Mouse (Mus musculus): Measurements from ENCODE around the gene Tmigd3.

The Tmigd3 gene

GRCm38 (mm10) chr3:105870558-105870957 is at the start of gene Tmigd3, which contains the start of gene Adora3:
TSS of gene Tmigd3 (plus strand) at chr3:105870903.
TSS of gene Adora3 (plus strand) at chr3:105870858.
- in situ Hi-C loops (cut with MboI; ENCODE audit: low pct_unique_long_range_greater_than_20kb in 1 of 2, low sequenced_read_pairs in 2 of 2, unreplicated experiment in 1 of 2): no loop called here

- in situ Hi-C loops (cut with MboI; ENCODE audit: low pct_unique_long_range_greater_than_20kb in 1 of 2, low sequenced_read_pairs in 2 of 2, unreplicated experiment in 1 of 2): no loop called here
These were observed 49.2 kb upstream of the Tmigd3 start for GRCm38 (mm10) chr3:105821504-105821903.

GRCm38 (mm10) chr3:105823609-105824008 is 47.1 kb upstream of the Tmigd3 start:
- in situ Hi-C loops (cut with MboI; ENCODE audit: low pct_unique_long_range_greater_than_20kb in 1 of 2, low sequenced_read_pairs in 2 of 2, unreplicated experiment in 1 of 2): no loop called here

- in situ Hi-C loops (cut with MboI; ENCODE audit: low pct_unique_long_range_greater_than_20kb in 1 of 2, low sequenced_read_pairs in 2 of 2, unreplicated experiment in 1 of 2): no loop called here
These were observed 46.6 kb upstream of the Tmigd3 start for GRCm38 (mm10) chr3:105824103-105824502.

- in situ Hi-C loops (cut with MboI; ENCODE audit: low pct_unique_long_range_greater_than_20kb in 1 of 2, low sequenced_read_pairs in 2 of 2, unreplicated experiment in 1 of 2): no loop called here
These were observed 46.0 kb upstream of the Tmigd3 start for GRCm38 (mm10) chr3:105824704-105825103.

- in situ Hi-C loops (cut with MboI; ENCODE audit: low pct_unique_long_range_greater_than_20kb in 1 of 2, low sequenced_read_pairs in 2 of 2, unreplicated experiment in 1 of 2): no loop called here
These were observed 45.1 kb upstream of the Tmigd3 start for GRCm38 (mm10) chr3:105825501-105826161.

GRCm38 (mm10) chr3:105831584-105831983 is 39.1 kb upstream of the Tmigd3 start:
- in situ Hi-C loops (cut with MboI; ENCODE audit: low pct_unique_long_range_greater_than_20kb in 1 of 2, low sequenced_read_pairs in 2 of 2, unreplicated experiment in 1 of 2): no loop called here

- in situ Hi-C loops (cut with MboI; ENCODE audit: low pct_unique_long_range_greater_than_20kb in 1 of 2, low sequenced_read_pairs in 2 of 2, unreplicated experiment in 1 of 2): no loop called here
These were observed 34.8 kb upstream of the Tmigd3 start for GRCm38 (mm10) chr3:105835875-105836274.

GRCm38 (mm10) chr3:105836883-105837282 is 33.8 kb upstream of the Tmigd3 start:
- in situ Hi-C loops (cut with MboI; ENCODE audit: low pct_unique_long_range_greater_than_20kb in 1 of 2, low sequenced_read_pairs in 2 of 2, unreplicated experiment in 1 of 2): no loop called here

- in situ Hi-C loops (cut with MboI; ENCODE audit: low pct_unique_long_range_greater_than_20kb in 1 of 2, low sequenced_read_pairs in 2 of 2, unreplicated experiment in 1 of 2): no loop called here
These were observed 32.0 kb upstream of the Tmigd3 start for GRCm38 (mm10) chr3:105838655-105839054.

GRCm38 (mm10) chr3:105839836-105840235 is 30.9 kb upstream of the Tmigd3 start:
- in situ Hi-C loops (cut with MboI; ENCODE audit: low pct_unique_long_range_greater_than_20kb in 1 of 2, low sequenced_read_pairs in 2 of 2, unreplicated experiment in 1 of 2): no loop called here

GRCm38 (mm10) chr3:105846294-105847069 is 24.2 kb upstream of the Tmigd3 start:
- in situ Hi-C loops (cut with MboI; ENCODE audit: low pct_unique_long_range_greater_than_20kb in 1 of 2, low sequenced_read_pairs in 2 of 2, unreplicated experiment in 1 of 2): no loop called here

- in situ Hi-C loops (cut with MboI; ENCODE audit: low pct_unique_long_range_greater_than_20kb in 1 of 2, low sequenced_read_pairs in 2 of 2, unreplicated experiment in 1 of 2): no loop called here
These were observed 16.9 kb upstream of the Tmigd3 start for GRCm38 (mm10) chr3:105853781-105854180.

GRCm38 (mm10) chr3:105854786-105855185 is 15.9 kb upstream of the Tmigd3 start:
- in situ Hi-C loops (cut with MboI; ENCODE audit: low pct_unique_long_range_greater_than_20kb in 1 of 2, low sequenced_read_pairs in 2 of 2, unreplicated experiment in 1 of 2): no loop called here

- in situ Hi-C loops (cut with MboI; ENCODE audit: low pct_unique_long_range_greater_than_20kb in 1 of 2, low sequenced_read_pairs in 2 of 2, unreplicated experiment in 1 of 2): no loop called here
These were observed 13.2 kb upstream of the Tmigd3 start for GRCm38 (mm10) chr3:105857513-105857912.

GRCm38 (mm10) chr3:105861747-105862366 is 8.8 kb upstream of the Tmigd3 start:
- in situ Hi-C loops (cut with MboI; ENCODE audit: low pct_unique_long_range_greater_than_20kb in 1 of 2, low sequenced_read_pairs in 2 of 2, unreplicated experiment in 1 of 2): no loop called here

GRCm38 (mm10) chr3:105864123-105864522 is 6.6 kb upstream of the Tmigd3 start:
- in situ Hi-C loops (cut with MboI; ENCODE audit: low pct_unique_long_range_greater_than_20kb in 1 of 2, low sequenced_read_pairs in 2 of 2, unreplicated experiment in 1 of 2): no loop called here

- in situ Hi-C loops (cut with MboI; ENCODE audit: low pct_unique_long_range_greater_than_20kb in 1 of 2, low sequenced_read_pairs in 2 of 2, unreplicated experiment in 1 of 2): no loop called here
These were observed 5.6 kb upstream of the Tmigd3 start for GRCm38 (mm10) chr3:105865122-105865521.

- in situ Hi-C loops (cut with MboI; ENCODE audit: low pct_unique_long_range_greater_than_20kb in 1 of 2, low sequenced_read_pairs in 2 of 2, unreplicated experiment in 1 of 2): no loop called here
These were observed 2.6 kb upstream of the Tmigd3 start for GRCm38 (mm10) chr3:105868135-105868534.
